Mouse (Mus musculus): ENCODE measurements around the gene Nceh1.

DNA sequence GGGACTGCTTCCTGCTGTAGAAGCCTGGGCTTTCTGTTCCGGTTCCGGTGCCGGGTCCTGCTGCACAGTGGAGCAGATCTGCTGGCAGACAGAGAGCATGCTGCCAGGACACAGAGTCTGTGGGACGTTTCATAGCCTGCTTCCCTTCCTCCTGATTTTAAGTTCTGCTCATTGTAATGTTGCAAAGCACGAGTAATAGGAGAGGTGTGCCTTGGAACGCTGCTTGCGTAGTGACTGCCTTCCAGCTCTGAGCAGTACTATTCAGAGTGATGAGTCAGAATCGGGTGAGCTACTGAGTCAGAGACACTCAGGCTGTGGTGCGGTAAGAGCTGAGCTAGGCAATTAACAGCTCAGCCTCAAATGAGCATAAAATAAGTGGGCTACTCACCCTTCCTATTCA lies 26.9 kb downstream of the Nceh1 start:
- TF ChIP-seq CTCF (IDR thresholded peaks at IDR 0.05; ENCODE audit: low read depth, low read length): no peak
- TF ChIP-seq POLR2A (IDR thresholded peaks at IDR 0.05; ENCODE audit: borderline replicate concordance, low read depth, low read length): no peak

Data from bone marrow macrophage, adult 2 months (primary cell).